Mouse (Mus musculus): ENCODE measurements around the gene Pou2f1.

DNA sequence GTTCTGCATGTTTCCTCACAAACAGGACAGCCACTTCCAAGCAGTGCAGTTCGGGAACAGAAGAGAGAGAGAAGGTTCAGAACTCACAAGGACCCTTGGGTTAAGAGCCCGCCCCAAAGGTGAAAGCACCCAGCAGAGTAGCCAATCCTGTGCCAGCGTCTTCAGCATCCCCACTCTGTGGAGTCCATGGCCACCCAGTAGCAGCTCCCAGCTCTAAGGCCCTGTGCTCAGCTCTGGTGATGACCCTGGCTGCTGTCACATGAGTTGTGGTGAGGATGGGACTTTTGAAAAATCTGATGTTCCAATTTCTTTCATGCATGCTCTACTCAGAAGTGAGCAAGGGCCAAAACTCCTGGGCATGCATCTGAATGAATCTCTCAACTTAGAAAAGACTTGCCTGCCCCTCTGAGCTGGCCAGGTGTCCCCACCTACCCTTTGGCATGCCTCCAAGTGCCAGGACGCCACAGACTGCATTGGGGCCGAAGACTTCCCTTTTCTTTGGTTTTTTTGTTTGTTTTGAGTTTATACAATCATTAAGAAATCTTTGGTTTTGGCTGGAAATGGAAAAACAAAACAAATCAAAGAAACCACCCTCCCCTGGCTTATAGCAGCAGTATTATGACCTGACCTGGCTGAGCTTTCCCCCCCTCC is 135.7 kb downstream of the Pou2f1 start:
- TF ChIP-seq CTCF (IDR thresholded peaks at IDR 0.05; ENCODE audit: extremely low read depth, insufficient read depth, low read length), result no peak
- TF ChIP-seq POLR2A (IDR thresholded peaks at IDR 0.05; ENCODE audit: extremely low read depth, insufficient read depth, low read length), result no peak
